Mouse (Mus musculus) adrenal gland, postnatal 14 days (tissue): Measurements from ENCODE around the gene Lrch1. TPM values are rescaled to one million over a fixed set of nuclear protein-coding genes. Genes with fewer than 3 reads are reported as not detected.

Source experiments
- DNase-seq: peaks from one replicate; pipeline ENCODE4 v3.0.0; 2021; ENCODE audit warnings: mixed read lengths
- total RNA-seq: library from RNA; stranded (reverse); gene quantifications from 2 replicates; pipeline ENCODE4 v1.2.3, GENCODE M21; 2021

Lrch1 gene
- total RNA-seq, 1 experiment from 2014 or later = 14.6 TPM

GRCm38 (mm10) chr14:74922039-74922736 is 25.5 kb downstream of the Lrch1 start:
- DNase-seq = no peak

GRCm38 (mm10) chr14:74921471-74921870 is 26.2 kb downstream of the Lrch1 start:
- DNase-seq = no peak

- no peak for DNase-seq
Measured at GRCm38 (mm10) chr14:74919132-74919531, 28.5 kb downstream of the Lrch1 start.

GRCm38 (mm10) chr14:74918521-74919103 is 29.1 kb downstream of the Lrch1 start:
- peak; percentile 44 for DNase-seq

- no peak for DNase-seq
Measured at GRCm38 (mm10) chr14:74917504-74918124, 30.1 kb downstream of the Lrch1 start.

GRCm38 (mm10) chr14:74916691-74917090 is 31.0 kb downstream of the Lrch1 start:
- DNase-seq = no peak

GRCm38 (mm10) chr14:74916075-74916474 is 31.6 kb downstream of the Lrch1 start:
- no peak for DNase-seq

GRCm38 (mm10) chr14:74915658-74916057 is 32.0 kb downstream of the Lrch1 start:
- DNase-seq = no peak

GRCm38 (mm10) chr14:74915025-74915424 is 32.7 kb downstream of the Lrch1 start:
- no peak for DNase-seq

- peak; percentile 56 for DNase-seq
Measured at GRCm38 (mm10) chr14:74913381-74914230, 34.1 kb downstream of the Lrch1 start.

- peak; percentile 73 for DNase-seq
Measured at GRCm38 (mm10) chr14:74910363-74910762, 37.3 kb downstream of the Lrch1 start.

GRCm38 (mm10) chr14:74909021-74909420 is 38.7 kb downstream of the Lrch1 start:
- no peak for DNase-seq

GRCm38 (mm10) chr14:74908250-74908649 is 39.4 kb downstream of the Lrch1 start:
- DNase-seq = peak; percentile 5

- peak; percentile 1 for DNase-seq
Measured at GRCm38 (mm10) chr14:74907706-74908105, 40.0 kb downstream of the Lrch1 start.

GRCm38 (mm10) chr14:74905990-74906389 is 41.7 kb downstream of the Lrch1 start:
- DNase-seq = no peak

GRCm38 (mm10) chr14:74904442-74904841 is 43.2 kb downstream of the Lrch1 start:
- DNase-seq = no peak

- DNase-seq = peak; percentile 10
Measured at GRCm38 (mm10) chr14:74903047-74903446, 44.6 kb downstream of the Lrch1 start.

- DNase-seq = no peak
Measured at GRCm38 (mm10) chr14:74900705-74901369, 46.8 kb downstream of the Lrch1 start.

GRCm38 (mm10) chr14:74899953-74900704 is 47.5 kb downstream of the Lrch1 start:
- peak; percentile 15 for DNase-seq

GRCm38 (mm10) chr14:74898939-74899338 is 48.7 kb downstream of the Lrch1 start:
- DNase-seq = peak; percentile 29

GRCm38 (mm10) chr14:74893693-74894092 is 54.0 kb downstream of the Lrch1 start:
- DNase-seq = no peak
